Mouse (Mus musculus) limb, embryonic 15.5 days (tissue): Measurements from ENCODE around the gene Plpp4. TPM values are rescaled to one million over a fixed set of nuclear protein-coding genes. Genes with fewer than 3 reads are reported as not detected.

Experiments
- ATAC-seq: fragments of 200-750 bp; cut with Nextera tagmentation; 2 replicates; pipeline ENCODE4 v1.8.0; 2017; ENCODE audit warnings: low read depth, moderate TSS enrichment; ENCODE audit not compliant: insufficient number of reproducible peaks, low FRiP score, low TSS enrichment
- H3K27ac ChIP-seq: fragments of 300-500 bp; sonication (generic); 2 replicates; pipeline ENCODE4 v1.5.1; 2015; ENCODE audit warnings: moderate library complexity, mild to moderate bottlenecking, inconsistent platforms
- H3K27me3 ChIP-seq: fragments of 300-500 bp; sonication (generic); 2 replicates; pipeline ENCODE4 v1.6.1; 2015; ENCODE audit warnings: inconsistent platforms
- H3K36me3 ChIP-seq: fragments of 300-500 bp; sonication (generic); 2 replicates; pipeline ENCODE4 v1.6.1; 2015; ENCODE audit warnings: inconsistent platforms
- H3K4me1 ChIP-seq: fragments of 300-500 bp; sonication (generic); 2 replicates; pipeline ENCODE4 v1.6.1; 2015; ENCODE audit warnings: inconsistent platforms
- H3K4me2 ChIP-seq: fragments of 300-500 bp; sonication (generic); 2 replicates; pipeline ENCODE4 v1.6.1; 2015; ENCODE audit warnings: mild to moderate bottlenecking, inconsistent platforms
- H3K4me3 ChIP-seq: fragments of 300-500 bp; sonication (generic); 2 replicates; pipeline ENCODE4 v1.5.1; 2015; ENCODE audit warnings: mild to moderate bottlenecking, inconsistent platforms
- H3K9ac ChIP-seq: fragments of 300-500 bp; sonication (generic); 2 replicates; pipeline ENCODE4 v1.6.1; 2015; ENCODE audit warnings: inconsistent platforms
- H3K9me3 ChIP-seq: fragments of 300-500 bp; sonication (generic); 2 replicates; pipeline ENCODE4 v1.6.1; 2016; ENCODE audit warnings: inconsistent platforms
- WGBS: fragments of 180-500 bp; shearing (Covaris S2); methylation state at CpG from one replicate; pipeline ENCODE4 v1.1.7; 2015; 5-methylcytosine and 5-hydroxymethylcytosine counted together
- polyA plus RNA-seq: library from polyadenylated mRNA; unstranded; fragments of >200 nt; fragmentation: Nextera tagmentation; extraction: Ambion mirVana; gene quantifications from 2 replicates; pipeline ENCODE4 v1.2.1, GENCODE M21; 2015

Gene Plpp4
- polyA plus RNA-seq, 1 experiment from 2014 or later: 0.84 TPM

DNA sequence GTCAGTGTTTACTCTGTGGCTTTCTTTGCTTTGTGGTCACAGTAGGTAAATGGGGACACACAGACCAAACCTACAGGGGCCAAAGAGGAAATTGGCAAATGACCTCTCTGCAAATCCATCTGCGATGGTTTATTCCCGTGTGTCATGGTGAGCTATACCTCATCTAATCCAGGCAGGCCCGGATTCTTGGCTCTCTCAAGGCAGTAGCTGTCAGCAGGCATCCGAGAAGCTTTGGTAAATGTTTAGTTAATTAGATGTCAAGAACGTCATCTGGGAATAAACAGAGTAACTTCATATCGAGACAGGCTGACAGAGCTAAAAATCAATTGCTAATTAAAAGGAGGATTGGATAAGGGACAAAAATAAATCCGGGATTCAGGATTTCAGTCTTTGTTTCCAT lies 149.2 kb downstream of the Plpp4 start:
- ATAC-seq: no peak
- no peaks in the 10 kb centered on the region for H3K27me3 ChIP-seq
- H3K9ac ChIP-seq: no peak overlapping the region
- 49% methylated on average over 7 of the region's 7 CpGs for WGBS
- H3K4me1 ChIP-seq: no peaks in the 10 kb centered on the region
- H3K4me3 ChIP-seq: no peak overlapping the region
- H3K4me2 ChIP-seq: no peak overlapping the region
- no peak overlapping the region for H3K27ac ChIP-seq
- H3K9me3 ChIP-seq: no peaks in the 10 kb centered on the region
- H3K36me3 ChIP-seq: no peaks in the 10 kb centered on the region

DNA sequence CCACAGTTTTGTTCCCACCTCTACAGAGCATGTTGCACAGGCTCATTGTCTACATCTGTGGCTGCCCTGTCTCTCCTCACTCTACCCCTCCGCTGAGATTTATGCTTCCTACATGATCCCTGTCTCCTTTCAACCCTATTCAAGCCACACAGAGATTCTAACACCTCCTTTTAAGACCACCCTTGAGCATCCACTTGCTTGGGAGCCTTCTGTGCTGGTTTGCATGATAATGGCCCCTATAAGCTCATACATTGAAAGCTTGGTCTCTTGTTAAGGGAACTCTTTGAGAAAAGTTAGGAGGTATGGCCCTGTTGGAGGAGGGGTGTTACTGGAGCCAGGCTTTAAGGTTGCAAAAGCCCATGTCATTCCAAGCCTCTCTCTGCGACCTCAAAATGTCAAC lies 155.9 kb downstream of the Plpp4 start:
- no peaks in the 10 kb centered on the region for H3K27me3 ChIP-seq
- H3K27ac ChIP-seq: no peak overlapping the region
- H3K9me3 ChIP-seq: no peaks in the 10 kb centered on the region
- H3K4me2 ChIP-seq: no peak overlapping the region
- ATAC-seq: no peak
- H3K36me3 ChIP-seq: no peaks in the 10 kb centered on the region
- no peak overlapping the region for H3K9ac ChIP-seq
- H3K4me3 ChIP-seq: no peak overlapping the region
- 73% methylated on average over 2 of the region's 2 CpGs for WGBS
- H3K4me1 ChIP-seq: no peaks in the 10 kb centered on the region

DNA sequence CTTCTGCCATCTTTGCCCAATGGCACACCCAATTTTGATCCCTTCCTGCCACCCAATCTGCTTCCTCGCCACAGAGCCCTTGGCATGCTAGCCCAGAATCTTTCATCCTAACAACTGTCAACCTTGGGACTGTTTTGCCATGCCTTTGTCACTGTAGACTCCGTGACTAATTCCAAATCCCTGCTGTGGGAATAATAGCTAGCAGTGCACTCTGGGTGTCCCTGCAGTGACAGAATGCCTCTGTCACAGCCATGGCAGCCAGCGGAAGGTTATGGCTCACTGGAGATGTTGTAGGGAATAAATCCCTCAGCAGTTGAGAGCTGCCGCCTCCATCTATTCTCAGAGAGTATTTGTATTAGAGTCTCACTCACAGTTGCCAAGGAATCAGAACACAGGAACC lies 158.3 kb downstream of the Plpp4 start:
- H3K4me3 ChIP-seq: no peak overlapping the region
- no peak for ATAC-seq
- no peak overlapping the region for H3K27ac ChIP-seq
- H3K4me2 ChIP-seq: no peak overlapping the region
- no peaks in the 10 kb centered on the region for H3K9me3 ChIP-seq
- no peaks in the 10 kb centered on the region for H3K4me1 ChIP-seq
- WGBS: 66% methylated on average over 4 of the region's 4 CpGs
- no peaks in the 10 kb centered on the region for H3K27me3 ChIP-seq
- no peaks in the 10 kb centered on the region for H3K36me3 ChIP-seq
- H3K9ac ChIP-seq: no peak overlapping the region

DNA sequence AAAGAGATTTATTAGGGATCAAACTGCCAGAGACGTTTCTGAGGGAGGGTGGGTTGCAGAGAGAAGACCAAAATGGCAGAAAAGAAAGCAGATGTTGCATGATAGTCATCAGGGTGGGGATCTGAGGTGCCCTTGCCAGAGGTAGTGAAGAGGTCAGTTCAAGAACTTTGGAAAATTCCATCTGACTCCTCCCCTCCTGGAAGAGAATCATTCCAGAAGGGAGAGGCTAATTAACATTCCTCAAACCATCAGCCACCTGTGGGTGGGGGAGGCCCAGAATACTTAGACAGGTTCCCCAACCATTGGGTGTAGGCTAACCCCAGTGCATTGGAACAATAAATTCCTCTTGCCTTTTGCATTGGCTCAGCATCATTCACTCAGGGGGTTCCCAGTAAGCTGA lies 164.3 kb downstream of the Plpp4 start:
- no peak overlapping the region for H3K4me3 ChIP-seq
- 30% methylated on average over 1 of the region's 1 CpGs for WGBS
- H3K9ac ChIP-seq: no peak overlapping the region
- H3K27ac ChIP-seq: no peak overlapping the region
- H3K4me2 ChIP-seq: no peak overlapping the region
- no peaks in the 10 kb centered on the region for H3K9me3 ChIP-seq
- no peaks in the 10 kb centered on the region for H3K4me1 ChIP-seq
- H3K27me3 ChIP-seq: no peaks in the 10 kb centered on the region
- ATAC-seq: no peak
- H3K36me3 ChIP-seq: no peaks in the 10 kb centered on the region

DNA sequence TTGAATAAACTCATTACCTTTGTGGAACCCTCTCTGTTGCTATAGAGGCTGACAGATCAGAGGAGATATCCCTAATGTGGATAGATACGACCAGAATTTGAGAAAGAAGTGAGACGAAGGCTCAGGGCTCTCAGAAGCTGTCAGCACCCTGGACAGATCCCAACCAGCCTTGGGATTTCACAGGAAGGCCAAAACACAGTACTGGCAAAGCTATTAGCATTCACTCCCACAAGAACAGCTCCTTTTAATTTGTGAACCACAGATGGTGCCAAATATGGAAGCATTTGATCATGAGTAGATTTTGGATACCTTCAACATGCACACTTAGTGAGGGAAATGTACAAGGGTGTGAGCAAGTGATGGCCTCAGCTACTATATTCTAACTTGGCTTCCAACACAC lies 168.7 kb downstream of the Plpp4 start:
- Histone ChIP-seq H3K4me1 (no peaks in the 10 kb centered on the region), H3K4me3 (no peak overlapping the region), H3K9me3 (no peaks in the 10 kb centered on the region), H3K27me3 (no peaks in the 10 kb centered on the region), H3K27ac (no peak overlapping the region), H3K9ac (no peak overlapping the region), H3K4me2 (no peak overlapping the region), H3K36me3 (no peaks in the 10 kb centered on the region)
- no peak for ATAC-seq
- WGBS: 19% methylated on average over 2 of the region's 2 CpGs

DNA sequence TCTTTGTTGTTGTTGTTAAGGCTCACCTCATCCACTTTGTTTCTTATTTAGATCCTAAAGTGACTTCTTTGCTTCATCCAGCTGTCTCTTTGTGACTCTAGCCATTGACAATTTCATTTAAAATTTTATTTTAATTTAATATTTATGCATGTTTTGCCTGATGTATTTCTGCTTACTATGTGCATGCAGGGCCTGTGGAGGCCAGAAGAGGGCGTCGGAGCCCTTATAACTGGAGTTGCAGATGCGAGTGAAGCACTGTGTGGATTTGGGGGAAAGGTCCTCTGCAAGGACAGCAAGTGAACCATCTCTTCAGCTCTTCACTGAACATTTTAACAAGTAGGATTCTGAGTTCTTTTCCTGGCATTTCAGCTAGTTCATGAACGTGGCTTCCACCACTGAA lies 172.0 kb downstream of the Plpp4 start:
- H3K4me2 ChIP-seq: no peak overlapping the region
- H3K4me1 ChIP-seq: no peaks in the 10 kb centered on the region
- no peaks in the 10 kb centered on the region for H3K36me3 ChIP-seq
- H3K9me3 ChIP-seq: no peaks in the 10 kb centered on the region
- H3K9ac ChIP-seq: no peak overlapping the region
- WGBS: 43% methylated on average over 4 of the region's 4 CpGs
- H3K27ac ChIP-seq: no peak overlapping the region
- no peaks in the 10 kb centered on the region for H3K27me3 ChIP-seq
- ATAC-seq: no peak
- H3K4me3 ChIP-seq: no peak overlapping the region

DNA sequence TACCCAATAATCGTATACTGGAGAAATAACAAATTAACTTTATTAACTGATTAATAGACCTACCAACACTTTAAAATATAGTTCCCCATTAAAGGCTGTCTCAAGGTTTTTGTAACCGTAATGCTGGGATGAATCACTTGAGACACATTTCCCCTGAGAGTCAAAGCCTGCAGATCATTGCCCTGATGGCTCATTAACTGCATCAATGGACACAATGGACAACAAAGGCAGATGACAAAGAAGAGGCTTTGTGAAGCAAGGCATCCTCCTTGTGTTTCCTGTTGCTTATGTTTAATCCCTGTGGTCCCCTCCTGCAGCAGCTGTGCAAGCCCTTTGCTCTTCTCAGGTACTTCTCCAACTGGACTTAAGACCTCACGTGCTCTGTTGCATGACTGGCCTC lies 173.1 kb downstream of the Plpp4 start:
- no peak overlapping the region for H3K4me3 ChIP-seq
- no peaks in the 10 kb centered on the region for H3K9me3 ChIP-seq
- H3K4me1 ChIP-seq: no peaks in the 10 kb centered on the region
- no peak overlapping the region for H3K4me2 ChIP-seq
- H3K27ac ChIP-seq: no peak overlapping the region
- H3K36me3 ChIP-seq: no peaks in the 10 kb centered on the region
- 66% methylated on average over 3 of the region's 3 CpGs for WGBS
- H3K9ac ChIP-seq: no peak overlapping the region
- no peak for ATAC-seq
- no peaks in the 10 kb centered on the region for H3K27me3 ChIP-seq
